Mouse (Mus musculus): Measurements from ENCODE around the gene Ms4a15. TPM values are rescaled to one million over a fixed set of nuclear protein-coding genes. Genes with fewer than 3 reads are reported as not detected.

The Ms4a15 gene
- polyA plus RNA-seq, 1 experiment from 2014 or later = not detected

DNA sequence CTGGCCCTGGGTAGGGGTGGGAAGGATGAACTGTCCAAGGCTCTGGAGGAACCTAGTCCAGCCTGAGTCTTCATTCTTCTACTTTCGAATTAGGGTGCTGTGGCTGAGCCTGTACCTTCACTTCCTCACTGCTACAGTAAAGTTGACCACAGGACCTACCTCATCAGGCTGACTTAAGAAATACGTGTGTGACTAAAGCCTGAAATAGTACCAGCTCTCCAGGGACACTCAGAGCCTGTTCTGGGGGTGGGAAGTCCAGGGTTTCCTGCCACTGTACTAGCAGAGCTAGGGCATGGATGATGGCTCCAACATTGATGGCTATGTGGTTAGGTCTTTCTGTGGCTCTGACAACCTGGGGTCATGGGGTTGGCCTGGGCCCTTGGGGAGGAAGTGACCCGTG lies 49.1 kb downstream of the Ms4a15 start:
- in situ Hi-C loops (cut with MboI; ENCODE audit: low pct_unique_long_range_greater_than_20kb) = no loop called here
- no peak for ATAC-seq

DNA sequence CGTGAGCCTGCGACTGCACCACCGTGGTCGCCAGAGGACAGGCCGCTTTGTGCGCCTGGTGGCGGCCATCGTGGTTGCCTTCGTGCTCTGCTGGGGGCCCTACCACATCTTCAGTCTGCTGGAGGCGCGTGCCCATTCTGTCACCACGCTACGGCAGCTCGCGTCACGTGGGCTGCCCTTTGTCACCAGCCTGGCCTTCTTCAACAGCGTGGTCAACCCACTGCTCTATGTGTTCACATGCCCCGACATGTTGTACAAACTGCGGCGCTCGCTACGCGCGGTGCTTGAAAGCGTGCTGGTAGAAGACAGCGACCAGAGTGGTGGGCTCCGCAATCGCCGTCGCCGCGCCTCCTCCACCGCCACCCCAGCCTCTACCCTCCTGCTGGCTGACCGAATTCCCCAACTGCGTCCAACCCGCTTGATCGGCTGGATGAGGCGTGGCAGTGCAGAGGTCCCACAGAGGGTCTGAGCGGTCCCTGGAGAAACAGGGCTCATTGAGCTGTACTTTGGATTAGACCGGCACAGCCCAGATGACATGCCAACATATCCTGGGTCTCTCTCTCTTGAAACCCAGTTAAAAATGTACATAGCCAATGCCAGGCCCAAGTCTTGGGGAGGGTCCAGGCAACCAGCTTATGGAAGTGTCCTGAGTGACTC lies 52.1 kb downstream of the Ms4a15 start:
- ATAC-seq (no peak), DNase-seq (ENCODE audit: low read depth, low spot score) (no peak)
- CTCF ChIA-PET = no interaction called here
- in situ Hi-C loops (cut with MboI; ENCODE audit: low pct_unique_long_range_greater_than_20kb) = no loop called here
- no peaks in the 10 kb centered on the region for H3K27me3 ChIP-seq
- POLR2A ChIA-PET = no interaction called here
- no peak for TF ChIP-seq CTCF (IDR thresholded peaks at IDR 0.05)

More for the DNA sequence above, 49.1 kb downstream of the Ms4a15 start:
- H3K27me3 ChIP-seq = no peaks in the 10 kb centered on the region
- ChIA-PET POLR2A (interaction anchor here (0.9 kb wide), 1 partner anchor 9 kb away, joined by 5 read pairs; no protein-coding TSS in a partner anchor), CTCF (interaction anchor here (1.0 to 3.0 kb wide), 3 partner anchors 15 to 47 kb away, joined by 3 to 12 read pairs (median 3); no protein-coding TSS in a partner anchor)
- DNase-seq (ENCODE audit: low read depth, low spot score) = no peak
- TF ChIP-seq CTCF (IDR thresholded peaks at IDR 0.05) = no peak

DNA sequence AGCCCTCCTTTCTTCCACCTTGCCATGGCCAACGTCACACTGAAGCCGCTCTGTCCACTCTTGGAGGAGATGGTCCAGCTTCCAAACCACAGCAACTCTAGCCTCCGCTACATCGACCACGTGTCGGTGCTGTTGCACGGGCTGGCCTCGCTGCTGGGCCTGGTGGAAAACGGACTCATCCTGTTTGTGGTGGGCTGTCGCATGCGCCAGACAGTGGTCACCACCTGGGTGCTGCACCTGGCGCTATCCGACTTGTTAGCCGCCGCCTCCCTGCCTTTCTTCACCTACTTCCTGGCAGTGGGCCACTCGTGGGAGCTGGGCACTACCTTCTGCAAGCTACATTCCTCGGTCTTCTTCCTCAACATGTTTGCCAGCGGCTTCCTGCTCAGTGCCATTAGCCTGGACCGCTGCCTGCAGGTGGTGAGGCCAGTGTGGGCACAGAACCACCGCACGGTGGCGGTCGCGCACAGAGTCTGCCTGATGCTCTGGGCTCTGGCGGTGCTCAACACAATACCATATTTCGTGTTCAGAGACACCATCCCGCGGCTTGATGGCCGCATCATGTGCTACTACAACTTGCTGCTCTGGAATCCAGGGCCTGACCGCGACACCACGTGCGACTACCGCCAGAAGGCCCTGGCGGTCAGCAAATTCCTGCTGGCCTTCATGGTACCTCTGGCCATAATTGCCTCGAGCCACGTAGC lies 52.8 kb downstream of the Ms4a15 start:
- CTCF ChIA-PET = no interaction called here
- in situ Hi-C loops (cut with MboI; ENCODE audit: low pct_unique_long_range_greater_than_20kb) = no loop called here
- POLR2A ChIA-PET = no interaction called here
- TF ChIP-seq CTCF (IDR thresholded peaks at IDR 0.05) = no peak
- ATAC-seq (no peak), DNase-seq (ENCODE audit: low read depth, low spot score) (no peak)
- no peaks in the 10 kb centered on the region for H3K27me3 ChIP-seq

DNA sequence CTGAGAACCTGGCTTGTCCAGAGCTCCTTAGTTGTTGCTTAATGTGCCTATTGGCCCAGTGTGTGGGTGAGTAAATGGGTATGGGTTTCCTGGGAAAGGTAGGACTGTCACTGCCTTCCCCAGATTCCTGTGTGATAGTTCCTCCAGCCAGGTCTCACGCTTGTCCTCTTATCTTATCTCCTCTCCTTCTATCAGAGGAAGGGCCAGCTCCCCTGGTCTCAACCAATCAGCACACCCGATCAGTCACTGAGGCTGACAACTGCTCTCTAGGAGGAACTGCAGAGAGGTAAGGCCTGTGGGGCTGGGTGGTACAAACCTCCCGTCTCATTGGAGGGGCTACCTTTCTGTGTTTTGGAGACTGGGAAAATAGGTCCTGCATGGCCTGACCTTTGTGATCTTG lies 54.3 kb downstream of the Ms4a15 start:
- ATAC-seq = no peak
- DNase-seq (ENCODE audit: low read depth, low spot score) = no peak
- in situ Hi-C loops (cut with MboI; ENCODE audit: low pct_unique_long_range_greater_than_20kb) = no loop called here
- H3K27me3 ChIP-seq = peaks cover 14% of the 10 kb centered on the region
- POLR2A ChIA-PET = no interaction called here
- no peak for TF ChIP-seq CTCF (IDR thresholded peaks at IDR 0.05)
- CTCF ChIA-PET = interaction anchor here (0.9 to 1.2 kb wide), 2 partner anchors 10 to 31 kb away, joined by 3 read pairs; no protein-coding TSS in a partner anchor

DNA sequence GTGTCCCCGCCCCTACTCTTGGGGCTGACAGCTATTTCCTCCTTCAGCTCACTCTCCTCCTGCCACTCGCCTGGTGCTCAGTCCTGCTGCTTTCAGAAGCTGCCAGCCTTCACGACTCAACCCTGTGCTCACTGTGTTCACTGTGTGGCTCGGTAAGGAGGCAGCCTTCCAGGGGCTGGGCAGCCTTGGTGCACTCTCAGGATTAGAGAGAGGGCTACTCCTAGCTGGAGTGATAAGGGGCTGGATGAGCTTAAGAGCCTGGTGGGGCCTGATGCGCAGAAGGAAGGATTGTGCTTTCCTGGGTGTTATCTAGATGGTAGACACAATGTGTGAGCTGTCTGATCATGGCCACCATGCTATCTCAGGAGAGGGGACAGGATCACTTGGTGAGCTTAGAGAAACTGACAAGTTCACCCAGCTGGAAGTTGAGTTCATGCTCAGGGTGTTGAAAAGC lies 55.9 kb downstream of the Ms4a15 start, which contains the start of gene Ptgdr2:
Ptgdr2 (plus strand) TSS at position 51 of the 454 bp plus-strand sequence.
- in situ Hi-C loops (cut with MboI; ENCODE audit: low pct_unique_long_range_greater_than_20kb) = no loop called here
- peaks cover 14% of the 10 kb centered on the region for H3K27me3 ChIP-seq
- CTCF ChIA-PET = interaction anchor here (0.6 to 1.4 kb wide), 5 partner anchors 9 to 41 kb away, joined by 3 to 9 read pairs (median 4); no protein-coding TSS in a partner anchor
- no peak for DNase-seq (ENCODE audit: low read depth, low spot score)
- no peak for ATAC-seq
- POLR2A ChIA-PET = no interaction called here
- no peak for TF ChIP-seq CTCF (IDR thresholded peaks at IDR 0.05)

DNA sequence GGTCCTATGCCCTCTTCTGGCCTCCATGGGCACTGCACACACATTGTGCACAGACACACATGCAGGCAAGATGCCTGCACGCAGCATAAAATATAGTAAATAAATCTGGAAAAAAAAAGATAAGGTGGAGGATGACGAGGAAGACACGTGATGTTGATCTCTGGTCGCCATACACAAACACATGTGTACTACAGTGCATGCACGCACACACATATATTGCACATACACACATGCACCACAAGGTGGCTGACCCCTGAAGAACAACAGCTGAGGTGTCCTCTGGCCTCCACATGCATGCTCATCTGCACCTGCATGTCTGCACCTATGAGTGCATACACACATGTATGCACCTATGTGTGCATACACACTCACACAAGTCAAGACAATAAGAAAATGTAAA lies 57.0 kb downstream of the Ms4a15 start:
- peaks cover 14% of the 10 kb centered on the region for H3K27me3 ChIP-seq
- ATAC-seq (no peak), DNase-seq (ENCODE audit: low read depth, low spot score) (no peak)
- ChIA-PET POLR2A (interaction anchor here (1.7 kb wide), 1 partner anchor 8 kb away, joined by 5 read pairs; no protein-coding TSS in a partner anchor), CTCF (interaction anchor here (1.2 kb wide), 2 partner anchors 17 to 40 kb away, joined by 3 to 4 read pairs; no protein-coding TSS in a partner anchor)
- in situ Hi-C loops (cut with MboI; ENCODE audit: low pct_unique_long_range_greater_than_20kb) = no loop called here
- no peak for TF ChIP-seq CTCF (IDR thresholded peaks at IDR 0.05)

DNA sequence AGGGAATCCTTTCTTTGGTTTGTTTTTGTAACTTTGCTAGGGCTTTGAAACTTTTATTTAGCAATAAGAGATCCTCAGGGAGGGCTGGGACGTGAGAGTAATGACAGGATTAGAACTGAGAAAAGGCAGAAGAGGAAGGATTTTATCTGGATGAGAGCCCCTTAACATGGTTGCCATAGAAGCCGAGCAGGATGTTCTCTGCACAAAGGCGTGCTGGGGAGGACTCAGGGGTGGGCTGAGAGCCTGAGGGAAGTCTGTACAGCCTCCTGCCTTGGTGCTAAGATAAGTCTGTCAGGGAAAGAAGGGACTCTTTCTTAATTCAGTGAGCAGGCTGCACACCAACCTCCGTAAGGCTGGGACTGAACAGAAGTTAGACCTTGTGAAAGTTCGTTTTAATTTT lies 58.0 kb downstream of the Ms4a15 start:
- peaks cover 14% of the 10 kb centered on the region for H3K27me3 ChIP-seq
- TF ChIP-seq CTCF (IDR thresholded peaks at IDR 0.05) = no peak
- ChIA-PET POLR2A (interaction anchor here (0.9 to 1.7 kb wide), 2 partner anchors 9 to 11 kb away, joined by 4 to 5 read pairs; no protein-coding TSS in a partner anchor), CTCF (interaction anchor here (1.0 to 1.3 kb wide), 2 partner anchors 27 to 41 kb away, joined by 3 to 5 read pairs; no protein-coding TSS in a partner anchor)
- no peak for DNase-seq (ENCODE audit: low read depth, low spot score)
- no peak for ATAC-seq
- in situ Hi-C loops (cut with MboI; ENCODE audit: low pct_unique_long_range_greater_than_20kb) = no loop called here

DNA sequence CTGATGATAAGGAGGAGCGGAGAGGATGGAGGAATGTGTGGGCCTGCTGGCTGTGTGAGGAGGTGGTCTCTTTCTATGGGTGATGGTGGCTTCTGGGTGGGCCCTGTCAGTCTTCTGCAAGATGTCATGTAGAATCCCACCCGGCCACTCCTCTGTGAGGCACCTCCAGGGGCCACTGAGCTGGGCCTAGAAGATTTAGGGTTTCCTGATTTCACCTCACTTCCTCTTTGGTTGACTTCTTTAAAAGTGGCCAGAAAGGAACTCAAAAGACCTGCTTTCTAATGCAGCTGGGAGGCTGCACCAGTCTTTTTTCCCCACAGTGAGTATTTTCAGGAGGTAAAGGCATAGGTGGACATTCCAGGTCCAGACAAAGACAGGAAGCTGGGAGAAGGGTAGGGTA lies 62.4 kb downstream of the Ms4a15 start:
- ChIA-PET POLR2A (no interaction called here), CTCF (no interaction called here)
- no peak for TF ChIP-seq CTCF (IDR thresholded peaks at IDR 0.05)
- ATAC-seq (no peak), DNase-seq (ENCODE audit: low read depth, low spot score) (no peak)
- in situ Hi-C loops (cut with MboI; ENCODE audit: low pct_unique_long_range_greater_than_20kb) = no loop called here
- H3K27me3 ChIP-seq = peaks cover 14% of the 10 kb centered on the region

Other genes with a start within 250 kb of the Ms4a15 start
- 0.08 TPM for gene Cd6, start 163.2 kb downstream of the Ms4a15 start, polyA plus RNA-seq (2021)
- gene Slc15a3, start 153.5 kb downstream of the Ms4a15 start, polyA plus RNA-seq (2021) = 0.26 TPM
- 114 TPM for gene Tmem132a, start 123.3 kb downstream of the Ms4a15 start, polyA plus RNA-seq (2021)
- 81.0 TPM for gene Tmem109, start 111.2 kb downstream of the Ms4a15 start, polyA plus RNA-seq (2021)
- 251 TPM for gene Prpf19, start 98.0 kb downstream of the Ms4a15 start, polyA plus RNA-seq (2021)
- gene Zp1, start 72.6 kb downstream of the Ms4a15 start, polyA plus RNA-seq (2021) = 0.17 TPM
- gene Ptgdr2, start 56.1 kb downstream of the Ms4a15 start, polyA plus RNA-seq (2021) = 0.21 TPM
- 21.1 TPM for gene Ccdc86, start 44.0 kb downstream of the Ms4a15 start, polyA plus RNA-seq (2021)
- not detected for gene Ms4a10, start 18.6 kb downstream of the Ms4a15 start, polyA plus RNA-seq (2021)
- not detected for gene Ms4a18, start 24.8 kb upstream of the Ms4a15 start, polyA plus RNA-seq (2021)
- gene Ms4a8a, start 87.9 kb upstream of the Ms4a15 start, polyA plus RNA-seq (2021) = not detected
- gene 1700017D01Rik, start 137.6 kb upstream of the Ms4a15 start, polyA plus RNA-seq (2021) = not detected
- not detected for gene 1700025F22Rik, start 172.1 kb upstream of the Ms4a15 start, polyA plus RNA-seq (2021)
- not detected for gene Ms4a13, start 203.5 kb upstream of the Ms4a15 start, polyA plus RNA-seq (2021)
- gene Ms4a12, start 239.2 kb upstream of the Ms4a15 start, polyA plus RNA-seq (2021) = not detected

Data from Patski (cell line).